Mouse (Mus musculus) olfactory bulb, adult 2 months (tissue): ENCODE measurements at regions not wholly inside any gene's neighbourhood (a gene's known extent, or its start where the extent isn't known, plus 50 kb on each side); places are given as distances from the start of the nearest gene placed in this dataset.

Experiments
- CTCF ChIP-seq: fragments of 200-500 bp; IDR thresholded peaks from 2 replicates; pipeline ENCODE4 v1.5.1; 2012; ENCODE audit warnings: low read depth, mild to moderate bottlenecking, low read length, moderate library complexity; ENCODE audit not compliant: insufficient read depth
- POLR2A ChIP-seq: fragments of 200-500 bp; IDR thresholded peaks from 2 replicates; pipeline ENCODE4 v1.6.1; 2012; ENCODE audit warnings: mild to moderate bottlenecking, low read depth, low read length, moderate library complexity; ENCODE audit not compliant: insufficient read depth

DNA sequence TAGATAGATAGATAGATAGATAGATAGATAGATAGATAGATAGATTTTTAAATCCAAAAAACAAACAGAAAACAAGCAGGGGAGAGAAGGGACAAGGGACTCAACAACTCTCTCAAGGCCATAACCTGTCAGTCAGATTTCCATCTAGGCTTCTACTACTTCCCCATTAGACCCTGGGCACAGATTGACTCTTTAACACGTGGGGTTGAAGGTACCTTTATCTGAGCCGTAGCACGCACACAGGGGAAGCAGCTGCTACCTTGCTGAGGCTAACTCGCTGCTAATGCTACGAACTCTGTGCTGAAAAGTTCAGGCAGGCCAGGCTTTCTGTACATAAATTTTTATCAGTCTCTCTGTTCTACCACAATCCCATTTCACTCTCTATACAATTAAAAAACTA lies 191.4 kb upstream of the Tank start:
- no peak for TF ChIP-seq CTCF
- TF ChIP-seq POLR2A: no peak
